Mouse (Mus musculus): Measurements from ENCODE around the gene Phc3.

DNA sequence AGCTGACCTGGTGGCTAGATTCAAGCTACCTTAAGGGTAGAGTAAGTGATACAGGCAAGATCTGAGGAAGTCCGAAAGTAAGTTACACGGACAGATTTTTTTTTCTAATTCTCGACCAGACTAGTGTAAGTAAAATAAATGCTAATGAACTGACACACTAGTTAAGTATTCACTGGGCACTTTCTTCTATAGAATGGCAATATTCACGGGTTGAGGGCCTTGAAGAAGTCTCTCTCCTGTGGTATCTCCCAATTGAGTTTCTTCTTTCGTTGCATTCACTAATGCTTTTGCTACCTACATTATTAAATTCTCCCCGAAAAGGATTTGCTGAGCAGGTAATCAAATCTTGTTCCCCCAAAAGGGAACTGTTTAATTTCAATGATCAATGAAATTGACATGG, 25.6 kb upstream of the Phc3 start:
- no peak for TF ChIP-seq CTCF (IDR thresholded peaks at IDR 0.05; ENCODE audit: control insufficient read depth, insufficient read depth, insufficient read length)
- TF ChIP-seq USF1 (IDR thresholded peaks at IDR 0.05; ENCODE audit: low read depth): no peak
- no peak for TF ChIP-seq MAX (IDR thresholded peaks at IDR 0.05)
- no peak for TF ChIP-seq MYOD1 (IDR thresholded peaks at IDR 0.05; ENCODE audit: control insufficient read depth, insufficient read length, low read depth)
- no peak for TF ChIP-seq MYOG (IDR thresholded peaks at IDR 0.05; ENCODE audit: control insufficient read depth, extremely low read depth, insufficient read length)
- TF ChIP-seq FOSL1 (IDR thresholded peaks at IDR 0.05; ENCODE audit: insufficient read depth, low read length, poor library complexity, severe bottlenecking): no peak

Measured in C2C12 (cell line).